Mouse (Mus musculus) mammary gland, adult 2 months (tissue): ENCODE measurements around the gene Irx3. TPM values are rescaled to one million over a fixed set of nuclear protein-coding genes. Genes with fewer than 3 reads are reported as not detected.

Experiments
- polyA plus RNA-seq: library from polyadenylated mRNA; depleted of rRNA; stranded (reverse); fragments of >200 nt; gene quantifications from 2 replicates; pipeline ENCODE4 v1.2.3, GENCODE M21; 2012; ENCODE audit warnings: low replicate concordance; rRNA removed

Irx3 gene
- 6.3 and 26.9 TPM in 2 replicates for polyA plus RNA-seq

DNA sequence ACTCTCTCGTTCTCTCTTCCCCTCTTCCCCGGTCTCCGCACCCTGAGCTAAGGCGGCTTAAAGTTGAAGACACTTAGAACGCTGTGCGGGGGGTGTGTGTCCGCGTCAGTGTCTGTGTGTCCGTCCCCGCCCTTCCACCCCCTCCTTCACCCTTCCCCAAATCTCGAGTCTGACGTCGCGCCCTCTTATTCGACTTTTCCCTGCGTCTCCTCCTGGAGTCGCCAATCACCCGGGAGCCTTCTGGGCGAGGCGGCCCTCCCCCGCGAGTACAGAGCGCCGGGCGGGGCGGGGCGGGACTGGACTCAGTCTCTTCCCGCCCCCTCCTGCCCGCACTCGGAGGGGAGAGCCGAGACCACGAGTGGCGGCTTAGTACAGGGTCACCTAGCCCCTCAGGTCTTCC, at the start of gene Irx3:
TSS of gene Irx3 (minus strand) at position 229 of the 400 bp plus-strand sequence.

